Mouse (Mus musculus) heart, embryonic 13.5 days (tissue): Measurements from ENCODE around the gene Cdh23. TPM values are rescaled to one million over a fixed set of nuclear protein-coding genes. Genes with fewer than 3 reads are reported as not detected.

Experiments used
- ATAC-seq: fragments of 200-750 bp; cut with Nextera tagmentation; 2 replicates; pipeline ENCODE4 v1.8.0; 2017; ENCODE audit warnings: moderate TSS enrichment; ENCODE audit not compliant: insufficient number of reproducible peaks, low FRiP score, low TSS enrichment; ENCODE audit errors: extremely low read depth
- H3K27ac ChIP-seq: fragments of 300-500 bp; sonication (generic); replicated peaks from 2 replicates; pipeline ENCODE4 v1.5.1; 2015; ENCODE audit warnings: moderate library complexity, mild to moderate bottlenecking, inconsistent platforms
- H3K27me3 ChIP-seq: fragments of 300-500 bp; sonication (generic); replicated peaks from 2 replicates; pipeline ENCODE4 v1.6.1; 2015; ENCODE audit warnings: mild to moderate bottlenecking, inconsistent platforms
- H3K36me3 ChIP-seq: fragments of 300-500 bp; sonication (generic); 2 replicates; pipeline ENCODE4 v1.6.1; 2015; ENCODE audit warnings: mild to moderate bottlenecking, inconsistent platforms
- H3K4me1 ChIP-seq: fragments of 300-500 bp; sonication (generic); 2 replicates; pipeline ENCODE4 v1.6.1; 2015; ENCODE audit warnings: inconsistent platforms
- H3K4me2 ChIP-seq: fragments of 300-500 bp; sonication (generic); 2 replicates; pipeline ENCODE4 v1.6.1; 2015; ENCODE audit warnings: inconsistent platforms, mild to moderate bottlenecking, moderate library complexity
- H3K4me3 ChIP-seq: fragments of 300-500 bp; sonication (generic); 2 replicates; pipeline ENCODE4 v1.5.1; 2015; ENCODE audit warnings: moderate library complexity, mild to moderate bottlenecking, inconsistent platforms
- H3K9ac ChIP-seq: fragments of 300-500 bp; sonication (generic); 2 replicates; pipeline ENCODE4 v1.6.1; 2015; ENCODE audit warnings: inconsistent platforms, mild to moderate bottlenecking, moderate library complexity
- H3K9me3 ChIP-seq: fragments of 300-500 bp; sonication (generic); 2 replicates; pipeline ENCODE4 v1.6.1; 2016; ENCODE audit warnings: inconsistent platforms
- WGBS: fragments of 180-500 bp; shearing (Covaris S2); methylation state at CpG from one replicate; pipeline ENCODE4 v1.1.7; 2015; ENCODE audit warnings: mixed read lengths; 5-methylcytosine and 5-hydroxymethylcytosine counted together
- polyA plus RNA-seq: library from polyadenylated mRNA; unstranded; fragments of >200 nt; fragmentation: Nextera tagmentation; extraction: Ambion mirVana; gene quantifications from 2 replicates; pipeline ENCODE4 v1.2.1, GENCODE M21; 2015

Gene Cdh23
- polyA plus RNA-seq, 1 experiment from 2014 or later, result 0.27 TPM

DNA sequence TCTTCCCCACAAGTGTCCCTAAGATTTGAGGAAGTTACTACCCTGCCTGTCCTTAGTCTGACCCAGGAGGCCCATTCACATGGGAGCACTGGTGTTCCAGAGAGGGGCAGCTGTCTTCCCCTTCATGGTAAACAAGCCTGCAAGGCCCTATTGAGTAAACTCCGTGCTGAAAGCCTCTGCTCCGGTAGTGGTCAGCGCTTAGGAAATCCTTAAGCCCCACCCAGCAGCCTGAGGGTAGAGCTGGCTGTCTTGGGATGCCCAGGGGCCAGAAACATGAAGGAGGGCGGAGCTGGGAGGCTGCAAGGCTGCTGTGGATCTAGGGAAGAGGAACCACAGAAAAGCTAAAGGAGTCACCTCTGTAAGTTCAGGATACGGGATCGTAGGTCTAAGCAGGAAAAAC lies 347.2 kb downstream of the Cdh23 start:
- WGBS, result 40% methylated on average over 6 of the region's 6 CpGs
- Histone ChIP-seq H3K27me3 (peaks cover 3% of the 10 kb centered on the region; the same call in 1 of the 2 replicates), H3K36me3 (no peaks in the 10 kb centered on the region), H3K9me3 (no peaks in the 10 kb centered on the region), H3K9ac (no peak overlapping the region), H3K4me3 (no peak overlapping the region), H3K4me1 (peaks cover 60% of the 10 kb centered on the region), H3K4me2 (peak overlapping the region; percentile 27), H3K27ac (0 out of 2 replicates have a peak overlapping the region, but pooled peaks have one; percentile 26)
- no peak for ATAC-seq

GRCm38 (mm10) chr10:60347768-60348610 lies 348.3 kb downstream of the Cdh23 start:
- Histone ChIP-seq H3K4me1 (peaks cover 61% of the 10 kb centered on the region), H3K27me3 (peaks cover 3% of the 10 kb centered on the region; the same call in 1 of the 2 replicates), H3K4me2 (peak overlapping the region; percentile 66), H3K9ac (no peak overlapping the region), H3K9me3 (no peaks in the 10 kb centered on the region), H3K27ac (no peak overlapping the region), H3K4me3 (peak overlapping the region; percentile 46), H3K36me3 (no peaks in the 10 kb centered on the region)
- ATAC-seq, result no peak
- WGBS, result 35% methylated on average over 9 of the region's 9 CpGs

- Histone ChIP-seq H3K4me2 (peak within 1 kb of the TSS; percentile 66), H3K36me3 (no peaks in the 10 kb centered on the region), H3K9me3 (no peaks in the 10 kb centered on the region), H3K27me3 (peaks cover 3% of the 10 kb centered on the region; the same call in 1 of the 2 replicates), H3K4me3 (peak within 1 kb of the TSS; percentile 46), H3K9ac (peak within 1 kb of the TSS; percentile 71), H3K4me1 (peaks cover 50% of the 10 kb centered on the region), H3K27ac (peak within 1 kb of the TSS; percentile 25)
- under 1% methylated on average over 37 of the region's 37 CpGs for WGBS
- no peak for ATAC-seq
Measured at GRCm38 (mm10) chr10:60346701-60347405, 349.4 kb downstream of the Cdh23 start, which contains the start of gene Vsir. Gene Vsir, plus strand, starts transcription at chr10:60346851.

- Histone ChIP-seq H3K27ac (no peak overlapping the region), H3K4me3 (peak overlapping the region; percentile 46), H3K36me3 (no peaks in the 10 kb centered on the region), H3K9ac (0 out of 2 replicates have a peak overlapping the region, but pooled peaks have one; percentile 41), H3K4me1 (peaks cover 42% of the 10 kb centered on the region), H3K4me2 (peak overlapping the region; percentile 66), H3K27me3 (peaks cover 3% of the 10 kb centered on the region; the same call in 1 of the 2 replicates), H3K9me3 (no peaks in the 10 kb centered on the region)
- ATAC-seq, result no peak
- 77% methylated on average over 4 of the region's 4 CpGs for WGBS
Measured at GRCm38 (mm10) chr10:60346056-60346455, 350.2 kb downstream of the Cdh23 start.

- WGBS, result 62% methylated on average over 3 of the region's 3 CpGs
- Histone ChIP-seq H3K4me3 (no peak overlapping the region), H3K4me1 (peaks cover 28% of the 10 kb centered on the region), H3K27ac (no peak overlapping the region), H3K9me3 (no peaks in the 10 kb centered on the region), H3K36me3 (no peaks in the 10 kb centered on the region), H3K4me2 (no peak overlapping the region), H3K9ac (no peak overlapping the region), H3K27me3 (peaks cover 3% of the 10 kb centered on the region; the same call in 1 of the 2 replicates)
- ATAC-seq, result no peak
Measured at GRCm38 (mm10) chr10:60344111-60344510, 352.2 kb downstream of the Cdh23 start.

- Histone ChIP-seq H3K27ac (no peak overlapping the region), H3K9me3 (no peaks in the 10 kb centered on the region), H3K4me3 (no peak overlapping the region), H3K36me3 (no peaks in the 10 kb centered on the region), H3K27me3 (no peaks in the 10 kb centered on the region; the same call in 1 of the 2 replicates), H3K4me2 (no peak overlapping the region), H3K9ac (no peak overlapping the region), H3K4me1 (peaks cover 8% of the 10 kb centered on the region)
- 69% methylated on average over 9 of the region's 9 CpGs for WGBS
- no peak for ATAC-seq
Measured at GRCm38 (mm10) chr10:60341528-60341927, 354.8 kb downstream of the Cdh23 start.

GRCm38 (mm10) chr10:60335021-60335420 lies 361.3 kb downstream of the Cdh23 start:
- H3K4me2 ChIP-seq, result no peak overlapping the region
- no peak overlapping the region for H3K9ac ChIP-seq
- ATAC-seq, result no peak
- H3K36me3 ChIP-seq, result no peaks in the 10 kb centered on the region
- H3K27ac ChIP-seq, result no peak overlapping the region
- H3K4me1 ChIP-seq, result peaks cover 17% of the 10 kb centered on the region
- H3K27me3 ChIP-seq, result peaks cover 18% of the 10 kb centered on the region
- 90% methylated on average over 4 of the region's 4 CpGs for WGBS
- H3K4me3 ChIP-seq, result no peak overlapping the region
- H3K9me3 ChIP-seq, result no peaks in the 10 kb centered on the region

- Histone ChIP-seq H3K9me3 (no peaks in the 10 kb centered on the region), H3K4me1 (peaks cover 22% of the 10 kb centered on the region), H3K36me3 (no peaks in the 10 kb centered on the region), H3K4me2 (no peak overlapping the region), H3K27me3 (peaks cover 18% of the 10 kb centered on the region), H3K4me3 (no peak overlapping the region), H3K27ac (no peak overlapping the region), H3K9ac (no peak overlapping the region)
- no peak for ATAC-seq
- 45% methylated on average over 7 of the region's 7 CpGs for WGBS
Measured at GRCm38 (mm10) chr10:60334583-60334982, 361.7 kb downstream of the Cdh23 start.

- no peaks in the 10 kb centered on the region for H3K9me3 ChIP-seq
- no peak overlapping the region for H3K4me2 ChIP-seq
- no peak overlapping the region for H3K9ac ChIP-seq
- H3K4me1 ChIP-seq, result peaks cover 21% of the 10 kb centered on the region
- 0 out of 2 replicates have a peak overlapping the region, but pooled peaks have one; percentile 20 for H3K27ac ChIP-seq
- WGBS, result 51% methylated on average over 11 of the region's 11 CpGs
- ATAC-seq, result 0 out of 2 replicates have a peak, but pooled peaks have one; percentile 26
- H3K4me3 ChIP-seq, result no peak overlapping the region
- H3K36me3 ChIP-seq, result no peaks in the 10 kb centered on the region
- peaks cover 11% of the 10 kb centered on the region for H3K27me3 ChIP-seq
Measured at GRCm38 (mm10) chr10:60328963-60329650, 367.2 kb downstream of the Cdh23 start.

DNA sequence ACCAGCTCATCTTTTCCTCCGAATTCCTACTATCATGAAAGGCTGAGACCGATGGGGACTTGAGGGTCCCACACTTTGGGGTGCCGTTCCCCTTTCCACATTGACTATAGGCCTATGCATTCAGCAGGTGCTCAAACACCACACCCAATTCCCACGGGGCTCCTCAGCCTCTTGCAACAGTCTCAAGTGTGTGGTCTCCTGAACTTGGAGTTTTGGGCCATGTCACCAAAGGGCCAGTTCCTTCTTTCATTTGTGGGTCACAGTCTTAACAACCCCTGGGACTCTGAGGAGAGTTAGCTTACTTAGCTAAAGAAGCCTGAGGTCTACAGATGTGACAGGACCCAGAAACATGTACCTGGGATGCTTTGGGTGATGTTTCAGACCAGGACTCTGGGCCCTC lies 380.1 kb downstream of the Cdh23 start:
- 85% methylated on average over 4 of the region's 4 CpGs for WGBS
- ATAC-seq, result no peak

GRCm38 (mm10) chr10:60313606-60314005 lies 382.7 kb downstream of the Cdh23 start:
- Histone ChIP-seq H3K27me3 (no peaks in the 10 kb centered on the region), H3K4me2 (no peak overlapping the region), H3K4me1 (0 out of 2 replicates have a peak, but pooled peaks cover under 1% of the 10 kb centered on the region), H3K27ac (no peak overlapping the region), H3K9me3 (no peaks in the 10 kb centered on the region), H3K36me3 (no peaks in the 10 kb centered on the region), H3K9ac (no peak overlapping the region), H3K4me3 (no peak overlapping the region)
- 71% methylated on average over 5 of the region's 5 CpGs for WGBS
- no peak for ATAC-seq

More for the DNA sequence above, 380.1 kb downstream of the Cdh23 start:
- no peaks in the 10 kb centered on the region; the same call in 1 of the 2 replicates for H3K9me3 ChIP-seq
- H3K4me1 ChIP-seq, result peaks cover 3% of the 10 kb centered on the region; the same call in 1 of the 2 replicates
- H3K4me3 ChIP-seq, result no peak overlapping the region
- no peaks in the 10 kb centered on the region for H3K36me3 ChIP-seq
- no peak overlapping the region for H3K9ac ChIP-seq
- no peaks in the 10 kb centered on the region for H3K27me3 ChIP-seq
- no peak overlapping the region for H3K4me2 ChIP-seq
- no peak overlapping the region for H3K27ac ChIP-seq
